Mouse (Mus musculus) liver, embryonic 14.5 days (tissue): ENCODE measurements around the gene Lrrc8a.

Source experiments
- CTCF ChIP-seq: IDR thresholded peaks from 2 replicates; pipeline ENCODE4 v1.5.1; 2016; ENCODE audit warnings: antibody characterized with exemption, low read depth, control low read depth
- EP300 ChIP-seq: IDR thresholded peaks from 2 replicates; pipeline ENCODE4 v1.6.1; 2016; ENCODE audit warnings: antibody characterized with exemption, low read depth

DNA sequence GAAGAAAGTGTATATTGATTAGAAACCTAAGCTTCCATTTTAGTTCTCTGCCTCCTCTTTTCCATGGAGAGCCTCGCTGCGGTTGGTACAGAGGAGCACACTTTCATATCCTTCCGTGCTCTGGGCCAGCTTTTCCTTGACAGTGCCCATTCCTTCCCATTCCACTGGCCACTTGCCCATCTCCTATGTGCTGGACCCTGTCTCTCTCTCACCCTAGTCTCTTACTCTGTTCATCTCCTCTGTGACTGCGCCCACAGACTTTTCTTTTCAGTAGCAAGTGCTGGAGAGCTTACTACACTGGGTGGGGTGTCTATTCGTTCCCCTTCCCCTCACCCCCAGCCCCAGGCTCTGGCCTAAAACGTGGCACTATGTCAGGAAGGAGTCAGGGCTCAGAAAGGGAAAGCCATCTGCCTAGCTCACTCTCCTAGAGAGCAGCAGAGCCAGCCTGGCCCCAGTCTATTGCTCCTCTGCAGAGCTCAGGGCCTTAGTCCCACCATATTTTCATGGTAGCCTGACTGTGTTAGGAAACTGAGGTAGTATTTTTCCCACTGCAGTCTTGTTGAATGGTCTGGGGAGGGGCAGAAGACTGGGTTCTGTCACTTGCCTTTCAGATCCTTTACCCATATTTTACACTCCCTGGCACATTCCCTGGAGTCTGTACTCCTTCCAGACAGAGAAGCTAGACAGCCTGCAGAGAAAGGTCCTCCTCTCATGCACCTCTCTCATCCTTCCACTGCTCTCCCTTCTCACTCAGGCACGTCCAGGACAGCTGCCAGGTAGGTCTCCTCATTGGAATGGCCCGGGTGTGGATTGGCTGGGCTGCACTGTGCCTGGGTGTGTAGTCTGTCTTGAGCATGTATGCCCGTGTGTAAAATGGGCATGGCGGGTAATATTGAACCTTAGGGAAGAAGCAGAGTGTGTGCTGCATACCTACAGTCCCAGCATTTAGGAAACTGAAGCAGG, 12.9 kb downstream of the Lrrc8a start:
- TF ChIP-seq EP300 = no peak
- no peak for TF ChIP-seq CTCF
